ENCODE assay signal across 8 mouse cellular contexts in genomic region chr7:5015118-5016001, GRCm38 (mm10). TPM values are rescaled to one million over a fixed set of nuclear protein-coding genes. Genes with fewer than 3 reads are reported as not detected.
A peak's percentile ranks its signal among the peaks of the same experiment; 100 is the strongest.
DNase-seq lines count a peak whose midpoint lies in the region; ATAC-seq and TF ChIP-seq lines count a peak whose summit lies in the region.

TSS of gene Gm44973 (plus strand) at chr7:5015496.

- intact Hi-C loops in heart, postnatal 36 days (cut with DNase I) = loop anchor here (2.0 to 10.0 kb wide), 4 partner anchors 45 to 361 kb away; partner anchors contain the start of genes Ppp6r1 and Ube2s

- peaks cover 0 to 17% of the 10 kb centered on the region in 2 experiments; a peak in 2 of 4 replicates for H3K36me3 ChIP-seq in MEL (ENCODE audit: control insufficient read depth in 1 of 2, insufficient read depth in 2 of 2, low read length in 2 of 2)
- peaks cover 15% of the 10 kb centered on the region for H3K36me3 ChIP-seq in forebrain, embryonic 16.5 days (ENCODE audit: control insufficient read depth, insufficient read depth)
- peaks cover 16% of the 10 kb centered on the region for H3K36me3 ChIP-seq in neural tube, embryonic 14.5 days (ENCODE audit: control insufficient read depth, insufficient read depth, low read length)

- H3K27me3 ChIP-seq in MEL (ENCODE audit: control insufficient read depth in 1 of 2, insufficient read depth in 2 of 2, low read length in 2 of 2) = no peaks in the 10 kb centered on the region
- no peaks in the 10 kb centered on the region for H3K27me3 ChIP-seq in cerebellum, adult 2 months (ENCODE audit: control insufficient read depth, insufficient read depth, low read length)
- H3K27me3 ChIP-seq in forebrain, embryonic 16.5 days (replicated peaks; ENCODE audit: control insufficient read depth, insufficient read depth, low read length) = no peaks in the 10 kb centered on the region
- no peaks in the 10 kb centered on the region for H3K27me3 ChIP-seq in neural tube, embryonic 14.5 days (ENCODE audit: control insufficient read depth, insufficient read depth, low read length)

- no peaks in the 10 kb centered on the region for H3K9me3 ChIP-seq in MEL (replicated peaks; ENCODE audit: insufficient read depth, low read length)
- no peaks in the 10 kb centered on the region for H3K9me3 ChIP-seq in forebrain, embryonic 16.5 days (ENCODE audit: control insufficient read depth, low read length)
- no peaks in the 10 kb centered on the region for H3K9me3 ChIP-seq in neural tube, embryonic 14.5 days (ENCODE audit: control insufficient read depth, low read length)

- no peak for TF ChIP-seq RAD21 in MEL (IDR thresholded peaks at IDR 0.05; ENCODE audit: low read depth, low read length)

- ATAC-seq in forebrain, embryonic 16.5 days = peak; percentile 74
- ATAC-seq in neural tube, embryonic 14.5 days (ENCODE audit: low read depth) = peak; percentile 77

- H3K27ac ChIP-seq in MEL (ENCODE audit: control insufficient read depth, low read depth, low read length) = peak within 1 kb of the TSS; percentile 97
- peak within 1 kb of the TSS; percentile 95 for H3K27ac ChIP-seq in cerebellum, adult 2 months (ENCODE audit: insufficient read depth, low read length)
- peak within 1 kb of the TSS; percentile 99 for H3K27ac ChIP-seq in forebrain, embryonic 16.5 days (ENCODE audit: low read length)
- H3K27ac ChIP-seq in neural tube, embryonic 14.5 days (ENCODE audit: low read depth, low read length) = peak within 1 kb of the TSS; percentile 98

- peak; percentile 35 to 57; a peak in 2 of 4 replicates for TF ChIP-seq POLR2A in MEL (IDR thresholded peaks at IDR 0.05; ENCODE audit: control insufficient read depth in 1 of 2, insufficient read depth in 1 of 2, low read depth in 1 of 2, low read length in 2 of 2, poor library complexity in 1 of 2)
- peak; percentile 52; the same call in 1 of the 2 replicates for TF ChIP-seq POLR2A in cerebellum, adult 2 months (IDR thresholded peaks at IDR 0.05; ENCODE audit: borderline replicate concordance, insufficient read depth, low read length)

- WGBS in cerebellum, adult 2 months = under 1% methylated on average over 73 of the region's 76 CpGs
- under 1% methylated on average over 55 of the region's 76 CpGs for WGBS in forebrain, embryonic 16.5 days
- WGBS in neural tube, embryonic 14.5 days = under 1% methylated on average over 41 of the region's 76 CpGs

- peak within 1 kb of the TSS; percentile 71 for H3K4me2 ChIP-seq in forebrain, embryonic 16.5 days (ENCODE audit: low read length)
- peak within 1 kb of the TSS; percentile 46 for H3K4me2 ChIP-seq in neural tube, embryonic 14.5 days (ENCODE audit: low read depth, low read length)

- H3K79me2 ChIP-seq in MEL (ENCODE audit: control insufficient read depth, insufficient read depth, low read length, poor library complexity) = peaks cover 2% of the 10 kb centered on the region

- peak; percentile 96 for DNase-seq in MEL (ENCODE audit: low read depth, low spot score)
- DNase-seq in cerebellum, adult 2 months = peak; percentile 92
- DNase-seq in heart, postnatal 36 days = peak; percentile 89 to 96
- peak; percentile 89 to 96 for DNase-seq in layer of hippocampus, adult 18-20 months (ENCODE audit: low spot score in 2 of 2)
- DNase-seq in lung, adult 18-20 months = peak; percentile 92 to 95
- peak; percentile 98 for DNase-seq in testis, postnatal 10 days (ENCODE audit: low spot score)

- 0 out of 4 replicates have a peak, but pooled peaks of 1 of the 2 experiments have one; percentile 7 for TF ChIP-seq EP300 in MEL (IDR thresholded peaks at IDR 0.05; ENCODE audit: low read depth in 1 of 2, low read length in 2 of 2)

- peak within 1 kb of the TSS; percentile 97 for H3K9ac ChIP-seq in MEL (ENCODE audit: control insufficient read depth, low read depth, low read length, poor library complexity, severe bottlenecking)
- peak within 1 kb of the TSS; percentile 90 for H3K9ac ChIP-seq in forebrain, embryonic 16.5 days (replicated peaks; ENCODE audit: low read depth, low read length)
- H3K9ac ChIP-seq in neural tube, embryonic 14.5 days (replicated peaks; ENCODE audit: low read depth, low read length) = peak within 1 kb of the TSS; percentile 70

- H3K4me1 ChIP-seq in MEL (ENCODE audit: control insufficient read depth in 1 of 2, insufficient read depth in 2 of 2, low read length in 2 of 2) = peaks cover 5 to 11% of the 10 kb centered on the region in 2 experiments; a peak in 3 of 4 replicates
- H3K4me1 ChIP-seq in cerebellum, adult 2 months (ENCODE audit: control insufficient read depth, insufficient read depth, low read length) = no peaks in the 10 kb centered on the region
- peaks cover 17% of the 10 kb centered on the region for H3K4me1 ChIP-seq in forebrain, embryonic 16.5 days (replicated peaks; ENCODE audit: control insufficient read depth, insufficient read depth, low read length)
- H3K4me1 ChIP-seq in neural tube, embryonic 14.5 days (ENCODE audit: control insufficient read depth, insufficient read depth, low read length) = no peaks in the 10 kb centered on the region

- TF ChIP-seq CTCF in MEL (IDR thresholded peaks at IDR 0.05 in 2 of 3, conservative IDR thresholded peaks at IDR 0.05 in 1 of 3; ENCODE audit: control insufficient read depth in 1 of 3, insufficient read depth in 1 of 3, low read depth in 2 of 3, low read length in 3 of 3, poor library complexity in 1 of 3, severe bottlenecking in 1 of 3) = no peak
- no peak for TF ChIP-seq CTCF in cerebellum, adult 2 months (IDR thresholded peaks at IDR 0.05; ENCODE audit: borderline replicate concordance, insufficient read depth, low read depth, low read length)

- H3K4me3 ChIP-seq in MEL (ENCODE audit: control insufficient read depth in 1 of 2, insufficient read depth in 1 of 2, low read depth in 2 of 2, low read length in 2 of 2) = peak within 1 kb of the TSS; percentile 88 to 92
- H3K4me3 ChIP-seq in cerebellum, adult 2 months (replicated peaks; ENCODE audit: insufficient read depth, low read depth, low read length) = peak within 1 kb of the TSS; percentile 93
- peak within 1 kb of the TSS; percentile 88 for H3K4me3 ChIP-seq in forebrain, embryonic 16.5 days (replicated peaks; ENCODE audit: low read length)
- peak within 1 kb of the TSS; percentile 58 for H3K4me3 ChIP-seq in neural tube, embryonic 14.5 days (ENCODE audit: low read depth, low read length)

TF ChIP-seq in MEL, 35 proteins besides CTCF, POLR2A, EP300 and RAD21 (continues in another document):
- TF ChIP-seq TCF12 (IDR thresholded peaks at IDR 0.05; ENCODE audit: low read depth, low read length) (no peak; the same call in 1 of the 2 replicates), CHD1 (IDR thresholded peaks at IDR 0.05; ENCODE audit: low read depth, low read length) (no peak), MEF2A (IDR thresholded peaks at IDR 0.05; ENCODE audit: extremely low read depth, insufficient replicate concordance, low read depth, low read length, poor library complexity, severe bottlenecking) (no peak), UBTF (IDR thresholded peaks at IDR 0.05; ENCODE audit: borderline replicate concordance, insufficient read depth, low read depth, low read length) (0 out of 2 replicates have a peak, but pooled peaks have one; percentile 35), SMC3 (IDR thresholded peaks at IDR 0.05; ENCODE audit: low read depth, low read length) (no peak), HCFC1 (IDR thresholded peaks at IDR 0.05; ENCODE audit: low read depth, low read length) (peak; percentile 75), MXI1 (IDR thresholded peaks at IDR 0.05; ENCODE audit: low read depth, low read length) (peak; percentile 59), TBP (IDR thresholded peaks at IDR 0.05; ENCODE audit: low read depth, low read length) (no peak), GATA1 (IDR thresholded peaks at IDR 0.05; ENCODE audit: low read depth, low read length) (peak; percentile 85), MAZ (IDR thresholded peaks at IDR 0.05; ENCODE audit: low read depth, low read length) (peak; percentile 96), ZNF384 (IDR thresholded peaks at IDR 0.05; ENCODE audit: low read depth, low read length) (no peak), JUND (IDR thresholded peaks at IDR 0.05; ENCODE audit: low read depth, low read length) (no peak), POLR2AphosphoS2 (IDR thresholded peaks at IDR 0.05; ENCODE audit: low read length) (no peak), BHLHE40 (IDR thresholded peaks at IDR 0.05; ENCODE audit: borderline replicate concordance, low read depth, low read length) (peak; percentile 67), NRF1 (IDR thresholded peaks at IDR 0.05; ENCODE audit: insufficient read depth, low read depth, low read length, poor library complexity, severe bottlenecking) (peak; percentile 73), ZKSCAN1 (IDR thresholded peaks at IDR 0.05; ENCODE audit: low read depth, low read length) (no peak), ETS1 (IDR thresholded peaks at IDR 0.05; ENCODE audit: low read depth, low read length) (peak; percentile 23; the same call in 1 of the 2 replicates), MAX (IDR thresholded peaks at IDR 0.05; ENCODE audit: low read length) (peak; percentile 73), GABPA (IDR thresholded peaks at IDR 0.05; ENCODE audit: low read depth, low read length) (no peak), USF2 (IDR thresholded peaks at IDR 0.05; ENCODE audit: borderline replicate concordance in 1 of 2, insufficient read depth in 1 of 2, low read depth in 1 of 2, low read length in 2 of 2) (no peak), NELFE (IDR thresholded peaks at IDR 0.05; ENCODE audit: low read depth, low read length) (peak; percentile 52), SIN3A (IDR thresholded peaks at IDR 0.05; ENCODE audit: low read length) (peak; percentile 57), MAFK (IDR thresholded peaks at IDR 0.05; ENCODE audit: borderline replicate concordance, low read depth, low read length) (no peak), ZMIZ1 (IDR thresholded peaks at IDR 0.05; ENCODE audit: low read depth, low read length) (peak; percentile 43; the same call in 1 of the 2 replicates), MYB (IDR thresholded peaks at IDR 0.05; ENCODE audit: low read depth, low read length) (no peak), TAL1 (IDR thresholded peaks at IDR 0.05; ENCODE audit: low read length) (no peak), ZC3H11A (IDR thresholded peaks at IDR 0.05; ENCODE audit: low read depth, low read length) (no peak), E2F4 (IDR thresholded peaks at IDR 0.05; ENCODE audit: borderline replicate concordance, low read depth, low read length) (no peak)

RNA-seq across cellular contexts. Expression of gene Gm44973, which starts in this region (rescaled TPM):
- not detected in 2 replicates for total RNA-seq in MEL (2012; rRNA removed)
- 1 to 10 TPM in 1 of 2 experiments, not detected in 1; 7.9 TPM for polyA plus RNA-seq in MEL (2012; ENCODE audit: insufficient read depth in 1 of 2, insufficient read length in 2 of 2, low read depth in 1 of 2, low replicate concordance in 2 of 2, missing spikeins in 1 of 2)
- polyA plus RNA-seq in cerebellum, adult 2 months (2012; rRNA removed) = not detected in 2 replicates
- 0.91 TPM in 1 of 2 replicates, not detected in the other for polyA plus RNA-seq in forebrain, embryonic 16.5 days (2015; fragmentation: Nextera tagmentation; extraction: Ambion mirVana)
- not detected for total RNA-seq in heart, postnatal 36 days (2021)
- not detected for total RNA-seq in layer of hippocampus, adult 18-20 months (2021)
- 2.6 and 2.7 TPM in 2 replicates for polyA plus RNA-seq in neural tube, embryonic 14.5 days (2014; fragmentation: Nextera tagmentation; extraction: Ambion mirVana)

Comparison
In these comparisons a context has a peak if more than half of its experiments do, and no peak if none do; other contexts are left out.
1. Peak in every context shown above with its lines: DNase-seq, ATAC-seq, H3K4me3 ChIP-seq and H3K27ac ChIP-seq.
2. Peak in DNase-seq, H3K4me3 ChIP-seq and H3K27ac ChIP-seq in cerebellum, adult 2 months; RNA of the gene not detected or under 1 TPM.
3. Peak in ATAC-seq, H3K4me3 ChIP-seq, H3K27ac ChIP-seq, H3K9ac ChIP-seq and H3K4me2 ChIP-seq in forebrain, embryonic 16.5 days; RNA of the gene not detected or under 1 TPM.
4. Peak in DNase-seq in heart, postnatal 36 days; RNA of the gene not detected or under 1 TPM.
5. Peak in DNase-seq in layer of hippocampus, adult 18-20 months; RNA of the gene not detected or under 1 TPM.